8 mouse cellular contexts compared by ENCODE assay signal in genomic region chr9:40241951-40242888, GRCm38 (mm10). TPM values are rescaled to one million over a fixed set of nuclear protein-coding genes. Genes with fewer than 3 reads are reported as not detected.
DNase-seq lines count a peak whose midpoint lies in the region; ATAC-seq and TF ChIP-seq lines count a peak whose summit lies in the region.

No protein-coding gene starts in this region.

- 54% methylated on average over 13 of the region's 13 CpGs for WGBS in forebrain, embryonic 16.5 days
- 54% methylated on average over 13 of the region's 13 CpGs for WGBS in kidney, embryonic 15.5 days
- WGBS in limb, embryonic 12.5 days: 58% methylated on average over 13 of the region's 13 CpGs
- WGBS in neural tube, embryonic 15.5 days: 52% methylated on average over 13 of the region's 13 CpGs

- H3K4me1 ChIP-seq in ES-E14 (ENCODE audit: control insufficient read depth in 2 of 2, insufficient read depth in 2 of 2, low read length in 2 of 2, poor library complexity in 1 of 2): peaks cover 0 to 8% of the 10 kb centered on the region in 2 experiments; a peak in 2 of 4 replicates
- H3K4me1 ChIP-seq in forebrain, embryonic 16.5 days (replicated peaks; ENCODE audit: control insufficient read depth, insufficient read depth, low read length): peaks cover 14% of the 10 kb centered on the region
- peaks cover 12% of the 10 kb centered on the region for H3K4me1 ChIP-seq in kidney, embryonic 15.5 days
- H3K4me1 ChIP-seq in limb, embryonic 12.5 days (replicated peaks): no peaks in the 10 kb centered on the region; the same call in none of the 2 replicates
- peaks cover 34% of the 10 kb centered on the region for H3K4me1 ChIP-seq in neural tube, embryonic 15.5 days

- H3K9ac ChIP-seq in ES-E14 (ENCODE audit: insufficient read depth, low read depth, low read length, poor library complexity, severe bottlenecking): peak overlapping the region; percentile 37; the same call in 1 of the 2 replicates
- peak overlapping the region; percentile 60 for H3K9ac ChIP-seq in forebrain, embryonic 16.5 days (replicated peaks; ENCODE audit: low read depth, low read length)
- peak overlapping the region; percentile 35 for H3K9ac ChIP-seq in kidney, embryonic 15.5 days
- peak overlapping the region; percentile 48; the same call in 1 of the 2 replicates for H3K9ac ChIP-seq in limb, embryonic 12.5 days (replicated peaks)
- peak overlapping the region; percentile 55 for H3K9ac ChIP-seq in neural tube, embryonic 15.5 days (replicated peaks)

- H3K27me3 ChIP-seq in forebrain, embryonic 16.5 days (replicated peaks; ENCODE audit: control insufficient read depth, insufficient read depth, low read length): no peaks in the 10 kb centered on the region
- peaks cover 14% of the 10 kb centered on the region for H3K27me3 ChIP-seq in kidney, embryonic 15.5 days
- H3K27me3 ChIP-seq in limb, embryonic 12.5 days: peaks cover 33% of the 10 kb centered on the region
- H3K27me3 ChIP-seq in neural tube, embryonic 15.5 days (replicated peaks): no peaks in the 10 kb centered on the region

- peak; percentile 82 for ATAC-seq in forebrain, embryonic 16.5 days
- 0 out of 2 replicates have a peak, but pooled peaks have one; percentile 15 for ATAC-seq in kidney, embryonic 15.5 days (replicated peaks; ENCODE audit: low FRiP score)
- ATAC-seq in limb, embryonic 12.5 days (ENCODE audit: insufficient number of reproducible peaks, insufficient read depth, low FRiP score, low TSS enrichment, low read depth): no peak; the same call in 1 of the 2 replicates
- ATAC-seq in neural tube, embryonic 15.5 days (ENCODE audit: low FRiP score): peak; percentile 85

- in situ Hi-C loops in ES-E14 (cut with MboI; ENCODE audit: low sequenced_read_pairs in 2 of 2, unreplicated experiment in 2 of 2): no loop called here

- H3K9me3 ChIP-seq in ES-E14 (ENCODE audit: control insufficient read depth, insufficient read depth, low read depth, low read length): no peaks in the 10 kb centered on the region
- H3K9me3 ChIP-seq in forebrain, embryonic 16.5 days (ENCODE audit: control insufficient read depth, low read length): no peaks in the 10 kb centered on the region
- H3K9me3 ChIP-seq in kidney, embryonic 15.5 days (replicated peaks): no peaks in the 10 kb centered on the region
- H3K9me3 ChIP-seq in limb, embryonic 12.5 days: no peaks in the 10 kb centered on the region
- H3K9me3 ChIP-seq in neural tube, embryonic 15.5 days (replicated peaks): no peaks in the 10 kb centered on the region

- no peak for DNase-seq in ES-E14 (ENCODE audit: low read depth, low spot score)
- peak; percentile 6 for DNase-seq in adrenal gland, postnatal 25 days
- DNase-seq in thymus, postnatal 0 days (ENCODE audit: low spot score): no peak
- no peak for DNase-seq in thymus, adult 18-20 months

- H3K4me3 ChIP-seq in ES-E14 (ENCODE audit: insufficient read depth in 1 of 2, low read depth in 1 of 2, low read length in 2 of 2, poor library complexity in 1 of 2, severe bottlenecking in 1 of 2): peak overlapping the region; percentile 50 to 71
- peak overlapping the region; percentile 46 for H3K4me3 ChIP-seq in forebrain, embryonic 16.5 days (replicated peaks; ENCODE audit: low read length)
- peak overlapping the region; percentile 47 for H3K4me3 ChIP-seq in kidney, embryonic 15.5 days (replicated peaks)
- peak overlapping the region; percentile 42 for H3K4me3 ChIP-seq in limb, embryonic 12.5 days (replicated peaks)
- H3K4me3 ChIP-seq in neural tube, embryonic 15.5 days (replicated peaks): peak overlapping the region; percentile 43

- H3K36me3 ChIP-seq in ES-E14 (ENCODE audit: control insufficient read depth, insufficient read depth, low read length, poor library complexity, severe bottlenecking): peaks cover 4% of the 10 kb centered on the region; the same call in 1 of the 2 replicates
- no peaks in the 10 kb centered on the region for H3K36me3 ChIP-seq in forebrain, embryonic 16.5 days (ENCODE audit: control insufficient read depth, insufficient read depth)
- H3K36me3 ChIP-seq in kidney, embryonic 15.5 days: no peaks in the 10 kb centered on the region
- H3K36me3 ChIP-seq in limb, embryonic 12.5 days: no peaks in the 10 kb centered on the region
- H3K36me3 ChIP-seq in neural tube, embryonic 15.5 days: no peaks in the 10 kb centered on the region

- peak overlapping the region; percentile 60 for H3K4me2 ChIP-seq in forebrain, embryonic 16.5 days (ENCODE audit: low read length)
- peak overlapping the region; percentile 75 for H3K4me2 ChIP-seq in kidney, embryonic 15.5 days
- peak overlapping the region; percentile 66 for H3K4me2 ChIP-seq in limb, embryonic 12.5 days
- peak overlapping the region; percentile 75 for H3K4me2 ChIP-seq in neural tube, embryonic 15.5 days

- H3K27ac ChIP-seq in ES-E14 (ENCODE audit: insufficient read depth, low read depth, low read length, poor library complexity, severe bottlenecking): peak overlapping the region; percentile 98
- H3K27ac ChIP-seq in forebrain, embryonic 16.5 days (ENCODE audit: low read length): peak overlapping the region; percentile 91
- no peak overlapping the region for H3K27ac ChIP-seq in kidney, embryonic 15.5 days
- H3K27ac ChIP-seq in limb, embryonic 12.5 days: no peak overlapping the region
- H3K27ac ChIP-seq in neural tube, embryonic 15.5 days (replicated peaks): peak overlapping the region; percentile 92

TF ChIP-seq in ES-E14, 5 proteins besides CTCF, POLR2A, EP300 and RAD21:
- TF ChIP-seq MAFK (IDR thresholded peaks at IDR 0.05; ENCODE audit: insufficient read depth, low read depth, low read length) (no peak), ZC3H11A (IDR thresholded peaks at IDR 0.05; ENCODE audit: borderline replicate concordance, low read depth, low read length) (no peak), CHD2 (IDR thresholded peaks at IDR 0.05; ENCODE audit: low read depth, low read length) (no peak), ZNF384 (IDR thresholded peaks at IDR 0.05; ENCODE audit: low read depth, low read length) (no peak), HCFC1 (IDR thresholded peaks at IDR 0.05; ENCODE audit: borderline replicate concordance, insufficient read depth, low read length) (no peak)

RNA-seq across cellular contexts. Expression of gene Scn3b, which starts 26.8 kb away (rescaled TPM):
- 3.1 TPM in 2 replicates for total RNA-seq in ES-E14 (2012; rRNA removed)
- total RNA-seq in adrenal gland, postnatal 25 days (2021): 4.0 and 6.1 TPM in 2 replicates
- 103 and 127 TPM in 2 replicates for polyA plus RNA-seq in forebrain, embryonic 16.5 days (2015; fragmentation: Nextera tagmentation; extraction: Ambion mirVana)
- polyA plus RNA-seq in kidney, embryonic 15.5 days (2015; fragmentation: Nextera tagmentation; extraction: Ambion mirVana): 3.1 and 7.2 TPM in 2 replicates
- polyA plus RNA-seq in limb, embryonic 12.5 days (2016; fragmentation: Nextera tagmentation; extraction: Ambion mirVana): 0.65 and 1.5 TPM in 2 replicates
- 121 and 137 TPM in 2 replicates for polyA plus RNA-seq in neural tube, embryonic 15.5 days (2015; fragmentation: Nextera tagmentation; extraction: Ambion mirVana)
- polyA plus RNA-seq in thymus, postnatal 0 days (2015; fragmentation: Nextera tagmentation; extraction: Ambion mirVana): 0.83 and 1.0 TPM in 2 replicates

RNA-seq across cellular contexts. Expression of gene Zfp202, which starts 50.1 kb away (rescaled TPM):
- 2.1 and 2.2 TPM in 2 replicates for total RNA-seq in ES-E14 (2012; rRNA removed)
- total RNA-seq in adrenal gland, postnatal 25 days (2021): 6.4 and 6.6 TPM in 2 replicates
- polyA plus RNA-seq in forebrain, embryonic 16.5 days (2015; fragmentation: Nextera tagmentation; extraction: Ambion mirVana): 11.0 and 12.0 TPM in 2 replicates
- polyA plus RNA-seq in kidney, embryonic 15.5 days (2015; fragmentation: Nextera tagmentation; extraction: Ambion mirVana): 6.8 and 7.5 TPM in 2 replicates
- 7.4 and 8.8 TPM in 2 replicates for polyA plus RNA-seq in limb, embryonic 12.5 days (2016; fragmentation: Nextera tagmentation; extraction: Ambion mirVana)
- 10.2 and 11.0 TPM in 2 replicates for polyA plus RNA-seq in neural tube, embryonic 15.5 days (2015; fragmentation: Nextera tagmentation; extraction: Ambion mirVana)
- 1.3 and 1.6 TPM in 2 replicates for polyA plus RNA-seq in thymus, postnatal 0 days (2015; fragmentation: Nextera tagmentation; extraction: Ambion mirVana)

Comparison
In these comparisons a context has a peak if more than half of its experiments do, and no peak if none do; other contexts are left out.
1. H3K27ac ChIP-seq: peak in ES-E14 (single experiment), forebrain, embryonic 16.5 days (single experiment) and neural tube, embryonic 15.5 days (single experiment); none in kidney, embryonic 15.5 days (single experiment) and limb, embryonic 12.5 days (single experiment).
2. RNA of gene Scn3b, which starts 26.8 kb away (polyA plus RNA-seq): 121 to 137 TPM in neural tube, embryonic 15.5 days and 103 to 127 TPM in forebrain, embryonic 16.5 days; 3.1 to 7.2 TPM in kidney, embryonic 15.5 days, 0.83 to 1.0 TPM in thymus, postnatal 0 days and 0.65 to 1.5 TPM in limb, embryonic 12.5 days; every median in the first group is over 10 times any median in the second.
3. Peak in every context shown above with its lines, with median percentiles within 50 percentile points of each other: H3K4me3 ChIP-seq, H3K9ac ChIP-seq and H3K4me2 ChIP-seq.